Mouse (Mus musculus) lung, postnatal 0 days (tissue): ENCODE results near the gene Gm37240. TPM values are rescaled to one million over a fixed set of nuclear protein-coding genes. Genes with fewer than 3 reads are reported as not detected.

Source experiments
- ATAC-seq: fragments of 200-750 bp; cut with Nextera tagmentation; 2 replicates; pipeline ENCODE4 v1.8.0; 2017; ENCODE audit warnings: moderate library complexity
- DNase-seq: peaks from one replicate; pipeline ENCODE4 v3.0.0-alpha.2; 2016; ENCODE audit warnings: low spot score
- H3K27ac ChIP-seq: fragments of 300-500 bp; sonication (generic); 2 replicates; pipeline ENCODE4 v1.5.1; 2014; ENCODE audit warnings: antibody characterized with exemption, mild to moderate bottlenecking, low read length, mixed read lengths
- H3K27me3 ChIP-seq: fragments of 300-500 bp; sonication (generic); replicated peaks from 2 replicates; pipeline ENCODE4 v1.6.1; 2014; ENCODE audit warnings: low read length, mixed read lengths; ENCODE audit not compliant: insufficient read depth
- H3K36me3 ChIP-seq: fragments of 300-500 bp; sonication (generic); 2 replicates; pipeline ENCODE4 v1.6.1; 2014; ENCODE audit warnings: low read length, mixed read lengths; ENCODE audit not compliant: insufficient read depth
- H3K4me1 ChIP-seq: fragments of 300-500 bp; sonication (generic); 2 replicates; pipeline ENCODE4 v1.6.1; 2014; ENCODE audit warnings: antibody characterized with exemption, low read depth, low read length, mixed read lengths; ENCODE audit not compliant: insufficient read depth
- H3K4me2 ChIP-seq: fragments of 300-500 bp; sonication (generic); replicated peaks from 2 replicates; pipeline ENCODE4 v1.6.1; 2014; ENCODE audit warnings: low read depth, mild to moderate bottlenecking, low read length, moderate library complexity, mixed read lengths
- H3K4me3 ChIP-seq: fragments of 300-500 bp; sonication (generic); 2 replicates; pipeline ENCODE4 v1.5.1; 2014; ENCODE audit warnings: low read depth, low read length
- H3K9ac ChIP-seq: fragments of 300-500 bp; sonication (generic); replicated peaks from 2 replicates; pipeline ENCODE4 v1.6.1; 2014; ENCODE audit warnings: low read depth, mild to moderate bottlenecking
- H3K9me3 ChIP-seq: fragments of 300-500 bp; sonication (generic); 2 replicates; pipeline ENCODE4 v1.6.1; 2016; ENCODE audit warnings: low read length, mixed read lengths
- CTCF ChIP-seq: IDR thresholded peaks from 2 replicates; pipeline ENCODE4 v1.5.1; 2016; ENCODE audit warnings: antibody characterized with exemption, mild to moderate bottlenecking
- EP300 ChIP-seq: IDR thresholded peaks from 2 replicates; pipeline ENCODE4 v1.6.1; 2016; ENCODE audit warnings: antibody characterized with exemption, mild to moderate bottlenecking, control low read depth
- WGBS: fragments of 180-500 bp; shearing (Covaris S2); extraction: QIAGEN DNeasy Blood & Tissue Kit; methylation state at CpG from one replicate; pipeline ENCODE4 v1.1.7; 2014; 5-methylcytosine and 5-hydroxymethylcytosine counted together
- polyA plus RNA-seq: library from polyadenylated mRNA; unstranded; fragments of >200 nt; fragmentation: Nextera tagmentation; extraction: Ambion mirVana; gene quantifications from 2 replicates; pipeline ENCODE4 v1.2.1, GENCODE M21; 2015

Gene Gm37240
- polyA plus RNA-seq, 1 experiment from 2014 or later, result 8.9 TPM

DNA sequence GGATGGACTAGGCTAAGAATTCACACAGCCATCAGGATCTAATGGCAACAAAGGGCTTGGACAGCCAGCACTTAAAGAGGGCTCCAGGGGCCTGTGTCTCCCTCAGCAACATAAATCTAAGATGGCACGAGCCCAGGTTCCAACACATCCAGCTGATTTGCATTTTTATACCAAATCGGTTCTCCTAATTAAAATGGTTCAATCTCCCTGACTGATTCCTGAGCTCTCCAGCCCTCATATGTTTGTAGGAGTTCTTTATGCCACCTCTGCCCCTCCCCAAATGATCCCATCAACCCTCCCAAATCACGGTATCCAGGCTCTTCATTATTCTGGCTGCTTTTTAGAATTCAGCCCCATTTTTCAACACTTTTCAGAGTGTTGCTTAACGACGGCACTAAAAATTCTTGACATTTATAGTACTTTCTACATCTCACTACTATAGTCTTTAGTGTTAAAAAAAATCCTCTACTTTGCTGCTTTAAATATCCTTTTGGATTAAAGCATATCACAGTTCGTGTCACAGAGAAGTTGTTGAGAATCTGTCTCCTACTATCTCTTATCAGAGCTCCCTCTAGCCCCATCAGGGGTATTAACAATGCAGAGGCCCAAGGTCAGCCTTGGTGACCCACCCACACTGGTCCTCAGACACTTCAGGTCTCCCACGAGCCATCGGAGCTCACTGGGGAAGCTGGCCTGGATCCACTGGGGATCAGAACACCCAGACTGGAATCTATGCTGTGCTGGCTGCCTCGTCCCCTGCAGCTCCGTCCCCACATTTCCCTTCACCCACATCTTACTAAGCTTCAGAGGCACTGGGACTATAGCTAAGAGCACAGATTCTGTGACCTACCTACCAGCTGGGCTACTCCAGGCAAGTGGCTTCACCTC, 225.1 kb downstream of the Gm37240 start:
- Histone ChIP-seq H3K4me1 (no peaks in the 10 kb centered on the region), H3K36me3 (no peaks in the 10 kb centered on the region), H3K9me3 (no peaks in the 10 kb centered on the region), H3K4me2 (no peak overlapping the region), H3K27me3 (no peaks in the 10 kb centered on the region), H3K4me3 (no peak overlapping the region), H3K9ac (no peak overlapping the region), H3K27ac (no peak overlapping the region)
- WGBS, result 62% methylated on average over 10 of the region's 10 CpGs
- DNase-seq (no peak), ATAC-seq (no peak)
- TF ChIP-seq EP300, result no peak
- TF ChIP-seq CTCF, result no peak

DNA sequence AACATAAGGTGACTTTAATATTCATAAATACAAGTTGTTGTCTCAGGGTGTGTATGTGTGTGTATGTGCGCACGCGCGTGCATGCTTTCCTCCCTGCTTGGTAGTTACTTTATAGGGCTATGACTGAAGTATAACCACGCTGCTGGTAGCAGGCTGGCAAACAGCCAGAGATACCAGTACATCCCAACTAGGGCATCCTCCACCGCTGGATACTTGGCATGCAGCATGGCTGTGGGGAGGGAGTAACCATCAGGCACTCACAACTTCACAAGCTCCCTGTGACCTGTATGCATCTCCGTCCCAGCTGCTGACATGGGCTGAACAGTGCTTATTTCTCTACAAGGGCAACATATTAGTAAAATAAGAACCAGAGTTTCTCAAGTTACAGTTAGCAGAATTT, 227.6 kb downstream of the Gm37240 start:
- 89% methylated on average over 7 of the region's 7 CpGs for WGBS
- no peak overlapping the region for H3K27ac ChIP-seq
- no peak overlapping the region for H3K4me2 ChIP-seq

DNA sequence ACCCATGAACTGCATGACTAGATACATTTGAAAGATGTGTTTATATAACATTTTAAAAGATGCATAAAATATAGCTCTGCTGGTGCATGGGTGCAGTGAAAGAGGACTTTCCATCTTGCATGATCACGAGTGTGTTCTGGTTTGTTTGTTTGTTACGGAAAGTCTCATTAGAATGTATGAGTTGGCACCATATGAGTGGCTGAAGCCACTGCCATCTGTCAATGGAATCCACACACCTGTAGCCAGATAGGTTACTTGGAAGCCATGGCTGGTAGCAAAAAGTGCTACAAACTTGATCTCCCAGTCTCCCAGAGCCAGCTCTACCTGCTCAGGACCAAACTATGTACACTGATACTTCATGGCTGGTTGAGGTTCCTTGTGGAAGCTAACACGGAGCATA, 231.8 kb downstream of the Gm37240 start:
- Histone ChIP-seq H3K27me3 (no peaks in the 10 kb centered on the region), H3K36me3 (no peaks in the 10 kb centered on the region; the same call in 1 of the 2 replicates), H3K4me3 (no peak overlapping the region), H3K4me2 (no peak overlapping the region), H3K9ac (no peak overlapping the region), H3K27ac (no peak overlapping the region), H3K9me3 (no peaks in the 10 kb centered on the region), H3K4me1 (no peaks in the 10 kb centered on the region)
- DNase-seq (no peak), ATAC-seq (no peak)
- WGBS, result 95% methylated on average over 3 of the region's 3 CpGs
- TF ChIP-seq EP300, result no peak
- TF ChIP-seq CTCF, result no peak

More for the DNA sequence above, 227.6 kb downstream of the Gm37240 start:
- Histone ChIP-seq H3K4me1 (no peaks in the 10 kb centered on the region), H3K36me3 (no peaks in the 10 kb centered on the region), H3K4me3 (no peak overlapping the region), H3K27me3 (no peaks in the 10 kb centered on the region), H3K9me3 (no peaks in the 10 kb centered on the region), H3K9ac (no peak overlapping the region)
- no peak for DNase-seq
- no peak for ATAC-seq
- TF ChIP-seq CTCF, result no peak
- no peak for TF ChIP-seq EP300

DNA sequence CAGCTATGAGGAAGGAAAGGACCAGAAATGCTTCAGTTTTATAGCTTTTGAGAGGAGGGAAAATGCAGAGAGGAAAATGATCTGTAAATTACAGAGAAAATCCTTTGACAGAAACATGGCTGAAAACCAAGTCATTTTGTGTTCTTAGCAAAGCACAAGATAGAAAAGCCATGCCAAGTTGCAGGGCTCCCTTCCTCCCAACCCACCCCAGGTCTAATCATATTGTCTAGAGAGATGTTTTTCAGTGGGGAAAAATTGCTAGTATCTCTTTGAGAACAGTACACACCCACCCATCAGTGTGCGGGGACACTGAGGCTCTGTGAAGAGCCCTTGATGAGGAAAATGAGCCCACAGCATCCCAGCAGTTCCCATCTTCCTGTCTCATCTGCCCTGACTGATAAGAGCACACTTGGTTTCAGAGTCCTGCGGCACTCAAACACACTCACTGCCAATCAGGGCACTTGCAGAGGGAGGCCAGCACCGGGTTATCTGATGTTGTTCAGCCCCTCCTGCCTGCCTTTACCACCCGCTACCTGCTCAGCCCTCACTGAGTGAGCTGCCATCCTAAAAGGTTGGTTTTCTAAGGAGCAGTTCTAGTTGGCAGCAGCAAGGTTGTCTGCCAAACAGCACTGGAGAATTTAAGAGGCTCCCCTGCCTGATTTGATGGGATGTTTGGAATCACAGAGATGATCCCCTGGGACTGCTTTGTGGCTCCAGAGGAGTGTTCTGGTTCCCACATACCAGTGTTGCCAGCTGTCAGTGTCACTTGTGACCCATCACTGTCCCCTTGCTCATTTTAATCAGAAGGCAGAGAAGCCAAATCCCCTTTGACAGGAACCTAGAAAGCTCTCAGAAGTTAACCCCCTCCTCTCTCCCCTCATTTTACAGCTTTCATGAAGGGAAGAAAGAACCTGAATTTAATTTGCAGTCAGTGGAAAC, 234.3 kb downstream of the Gm37240 start:
- no peak overlapping the region for H3K4me3 ChIP-seq
- no peak overlapping the region for H3K27ac ChIP-seq
- DNase-seq, result no peak
- H3K27me3 ChIP-seq, result no peaks in the 10 kb centered on the region
- ATAC-seq, result no peak
- H3K9me3 ChIP-seq, result no peaks in the 10 kb centered on the region
- no peaks in the 10 kb centered on the region for H3K4me1 ChIP-seq
- no peak overlapping the region for H3K4me2 ChIP-seq
- WGBS, result 51% methylated on average over 4 of the region's 4 CpGs
- no peak overlapping the region for H3K9ac ChIP-seq
- H3K36me3 ChIP-seq, result no peaks in the 10 kb centered on the region; the same call in 1 of the 2 replicates
- TF ChIP-seq EP300 (no peak), CTCF (no peak)

DNA sequence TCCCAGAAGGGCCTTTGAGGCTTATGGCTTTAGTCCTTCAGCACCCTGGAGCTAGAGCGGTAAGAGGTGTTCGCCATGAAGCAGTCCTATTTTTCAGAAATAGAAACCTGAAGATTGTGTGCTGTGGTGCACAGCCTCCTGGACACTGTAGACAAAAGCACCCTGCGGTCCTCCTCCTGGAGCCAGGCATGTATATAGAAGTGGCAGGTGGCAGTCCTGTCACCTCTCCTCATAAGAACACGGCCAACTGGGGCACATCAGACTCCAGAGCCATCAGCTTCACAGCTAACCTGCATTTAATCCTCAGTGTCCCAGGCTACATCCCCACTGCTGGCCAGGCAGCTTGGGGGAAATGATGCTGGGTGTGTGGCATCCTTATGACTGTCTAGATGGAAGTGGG, 238.1 kb downstream of the Gm37240 start:
- H3K4me1 ChIP-seq, result no peaks in the 10 kb centered on the region
- no peaks in the 10 kb centered on the region for H3K9me3 ChIP-seq
- no peak overlapping the region for H3K9ac ChIP-seq
- no peak overlapping the region for H3K27ac ChIP-seq
- no peaks in the 10 kb centered on the region for H3K27me3 ChIP-seq
- TF ChIP-seq CTCF, result no peak
- no peak for TF ChIP-seq EP300
- 85% methylated on average over 4 of the region's 4 CpGs for WGBS
- no peak overlapping the region for H3K4me3 ChIP-seq
- ATAC-seq (no peak), DNase-seq (no peak)
- H3K4me2 ChIP-seq, result no peak overlapping the region
- H3K36me3 ChIP-seq, result no peaks in the 10 kb centered on the region; the same call in 1 of the 2 replicates

DNA sequence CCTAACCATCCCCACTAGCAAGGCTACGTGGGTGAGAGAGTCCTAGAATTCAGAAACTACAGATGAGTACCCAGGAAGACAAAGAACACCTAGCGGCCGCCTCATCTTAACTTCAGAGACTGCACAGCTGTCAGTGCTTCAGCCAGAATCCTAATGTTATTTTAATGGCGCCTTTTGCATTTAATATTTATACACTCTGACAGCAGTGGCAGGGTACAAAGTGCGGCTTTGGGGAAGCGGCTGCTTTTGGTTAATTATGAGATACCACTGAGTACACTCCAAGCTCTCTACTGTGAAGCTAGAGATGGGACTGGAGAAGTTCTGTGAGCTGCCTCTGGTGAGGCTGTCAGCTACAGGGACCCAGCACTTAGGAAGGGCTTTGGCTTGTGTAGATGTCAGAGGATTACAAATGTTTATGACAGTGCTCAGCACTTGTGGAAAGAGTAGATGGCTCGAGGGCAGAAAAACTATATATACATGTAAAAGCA, 241.8 kb downstream of the Gm37240 start:
- Histone ChIP-seq H3K4me1 (no peaks in the 10 kb centered on the region), H3K9ac (no peak overlapping the region), H3K27me3 (no peaks in the 10 kb centered on the region), H3K4me2 (no peak overlapping the region), H3K27ac (no peak overlapping the region), H3K4me3 (no peak overlapping the region), H3K9me3 (no peaks in the 10 kb centered on the region), H3K36me3 (no peaks in the 10 kb centered on the region)
- TF ChIP-seq CTCF (no peak), EP300 (no peak)
- DNase-seq (no peak), ATAC-seq (no peak)
- WGBS, result 70% methylated on average over 7 of the region's 7 CpGs
